Mouse (Mus musculus) liver, adult 2 months (tissue): Measurements from ENCODE around the gene Glcci1.

Source experiments
- CTCF ChIP-seq: fragments of 200-500 bp; IDR thresholded peaks from 2 replicates; pipeline ENCODE4 v1.5.1; 2011; ENCODE audit warnings: low read depth, low read length, control low read depth
- POLR2A ChIP-seq: fragments of 200-500 bp; IDR thresholded peaks from 2 replicates; pipeline ENCODE4 v1.6.1; 2011; ENCODE audit warnings: low read length, control low read depth; ENCODE audit not compliant: insufficient read depth; ENCODE audit errors: extremely low read depth

DNA sequence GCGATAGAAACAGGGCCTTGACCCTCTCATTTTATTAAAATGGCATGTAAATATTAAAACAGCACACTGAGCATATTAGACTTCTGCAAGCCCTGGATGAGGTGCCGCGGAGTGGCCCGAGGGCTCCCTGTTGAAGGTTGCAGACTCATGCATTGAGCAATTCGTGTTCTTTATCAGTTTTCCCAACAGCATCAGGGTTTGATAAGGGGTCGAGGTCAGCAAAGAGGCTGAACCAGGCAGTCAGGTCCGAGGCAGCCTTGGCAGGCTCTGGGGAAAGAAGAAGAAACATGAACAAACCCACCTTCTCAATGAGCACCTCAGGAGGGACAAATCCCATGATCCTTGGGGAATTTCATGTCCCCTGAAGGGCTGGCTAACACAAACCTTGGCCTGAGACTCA lies 121.1 kb downstream of the Glcci1 start:
- TF ChIP-seq POLR2A (no peak), CTCF (no peak)
